Mouse (Mus musculus): ENCODE data around the gene Mdfi. TPM values are rescaled to one million over a fixed set of nuclear protein-coding genes. Genes with fewer than 3 reads are reported as not detected.

Gene Mdfi
- polyA plus RNA-seq, 1 experiment from 2014 or later: 24.7 TPM

- WGBS: 47% methylated on average over 14 of the region's 17 CpGs
- H3K4me1 ChIP-seq (ENCODE audit: control insufficient read depth, insufficient read depth, low read length): no peaks in the 10 kb centered on the region
- no peak for ATAC-seq (ENCODE audit: low FRiP score)
These were observed 66.9 kb downstream of the Mdfi start for GRCm38 (mm10) chr17:47767456-47768141.

GRCm38 (mm10) chr17:47767081-47767455, 67.4 kb downstream of the Mdfi start:
- Histone ChIP-seq H3K36me3 (ENCODE audit: control insufficient read depth, insufficient read depth, low read length) (no peaks in the 10 kb centered on the region), H3K4me3 (ENCODE audit: low read depth, low read length) (no peak overlapping the region), H3K27ac (ENCODE audit: low read depth, low read length) (no peak overlapping the region), H3K4me1 (ENCODE audit: control insufficient read depth, insufficient read depth, low read length) (no peaks in the 10 kb centered on the region), H3K9ac (ENCODE audit: low read length) (no peak overlapping the region), H3K9me3 (ENCODE audit: control insufficient read depth, low read length) (no peaks in the 10 kb centered on the region; the same call in 1 of the 2 replicates), H3K4me2 (no peak overlapping the region), H3K27me3 (ENCODE audit: control insufficient read depth, insufficient read depth, low read length) (no peaks in the 10 kb centered on the region)
- 82% methylated on average over 2 of the region's 2 CpGs for WGBS
- ATAC-seq (ENCODE audit: low FRiP score) (no peak), DNase-seq (ENCODE audit: low spot score, missing footprints) (no peak)

More at GRCm38 (mm10) chr17:47767456-47768141, 66.9 kb downstream of the Mdfi start:
- Histone ChIP-seq H3K36me3 (ENCODE audit: control insufficient read depth, insufficient read depth, low read length) (no peaks in the 10 kb centered on the region), H3K27me3 (ENCODE audit: control insufficient read depth, insufficient read depth, low read length) (no peaks in the 10 kb centered on the region), H3K9ac (ENCODE audit: low read length) (no peak overlapping the region), H3K27ac (ENCODE audit: low read depth, low read length) (no peak overlapping the region), H3K4me3 (ENCODE audit: low read depth, low read length) (no peak overlapping the region), H3K4me2 (no peak overlapping the region), H3K9me3 (ENCODE audit: control insufficient read depth, low read length) (no peaks in the 10 kb centered on the region; the same call in 1 of the 2 replicates)
- no peak for DNase-seq (ENCODE audit: low spot score, missing footprints)

DNA sequence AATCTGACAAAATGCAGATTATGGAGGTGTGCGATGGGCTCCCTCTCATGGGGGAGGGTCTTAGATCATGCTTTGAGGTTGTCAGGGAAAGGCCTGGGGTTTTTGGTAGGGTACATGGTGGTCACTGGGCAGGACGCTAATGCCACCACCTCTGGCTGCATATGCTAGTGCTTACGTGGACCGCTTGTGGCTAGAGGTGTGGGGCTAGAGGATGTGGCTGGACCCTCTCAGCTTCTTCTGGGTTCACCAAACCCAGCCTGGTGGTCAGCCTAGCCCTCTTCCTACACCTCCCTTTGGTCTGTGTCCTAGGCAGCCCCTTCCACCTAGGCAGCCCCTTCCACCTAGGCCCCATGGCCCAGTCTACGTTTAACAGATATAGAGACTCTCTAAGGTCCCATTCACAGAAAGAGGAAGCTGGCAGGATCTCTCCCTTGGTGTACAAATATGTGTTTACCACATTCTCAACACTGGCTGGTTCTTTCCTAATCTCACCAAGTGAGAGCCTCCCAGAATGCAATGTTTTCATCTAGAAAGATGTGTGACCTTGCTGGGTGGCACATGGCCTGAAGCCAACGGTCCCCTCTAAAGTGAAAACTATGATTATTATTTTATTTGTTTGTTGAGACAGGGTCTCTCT, 68.0 kb downstream of the Mdfi start:
- Histone ChIP-seq H3K27ac (ENCODE audit: low read depth, low read length) (no peak overlapping the region), H3K4me3 (ENCODE audit: low read depth, low read length) (no peak overlapping the region), H3K9ac (ENCODE audit: low read length) (no peak overlapping the region), H3K4me2 (no peak overlapping the region), H3K36me3 (ENCODE audit: control insufficient read depth, insufficient read depth, low read length) (no peaks in the 10 kb centered on the region), H3K27me3 (ENCODE audit: control insufficient read depth, insufficient read depth, low read length) (no peaks in the 10 kb centered on the region), H3K4me1 (ENCODE audit: control insufficient read depth, insufficient read depth, low read length) (no peaks in the 10 kb centered on the region), H3K9me3 (ENCODE audit: control insufficient read depth, low read length) (no peaks in the 10 kb centered on the region)
- 91% methylated on average over 6 of the region's 6 CpGs for WGBS
- no peak for DNase-seq (ENCODE audit: low spot score, missing footprints)
- ATAC-seq (ENCODE audit: low FRiP score): no peak

DNA sequence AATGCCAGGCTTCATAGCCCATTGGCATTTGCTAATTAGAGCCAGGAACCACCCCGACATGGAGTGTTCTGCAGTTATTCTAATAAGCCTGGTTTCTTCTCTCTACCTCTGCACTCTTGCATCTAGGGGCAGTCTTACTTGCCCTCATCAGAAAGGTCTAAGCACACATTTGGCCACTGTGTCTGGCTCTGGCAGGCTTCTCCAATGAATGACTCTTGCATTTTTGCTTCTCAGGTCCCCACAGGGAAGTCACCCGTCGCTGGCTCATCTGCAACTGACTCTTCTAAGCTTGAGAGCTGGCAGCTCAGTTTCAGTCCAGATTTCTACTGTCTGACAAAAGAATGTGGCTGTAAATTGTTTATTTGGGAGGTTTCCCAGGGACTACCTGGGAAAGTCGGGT, 68.5 kb downstream of the Mdfi start:
- 79% methylated on average over 4 of the region's 4 CpGs for WGBS
- Histone ChIP-seq H3K27me3 (ENCODE audit: control insufficient read depth, insufficient read depth, low read length) (no peaks in the 10 kb centered on the region), H3K27ac (ENCODE audit: low read depth, low read length) (no peak overlapping the region), H3K9ac (ENCODE audit: low read length) (no peak overlapping the region), H3K36me3 (ENCODE audit: control insufficient read depth, insufficient read depth, low read length) (no peaks in the 10 kb centered on the region), H3K4me2 (no peak overlapping the region), H3K9me3 (ENCODE audit: control insufficient read depth, low read length) (no peaks in the 10 kb centered on the region), H3K4me3 (ENCODE audit: low read depth, low read length) (no peak overlapping the region), H3K4me1 (ENCODE audit: control insufficient read depth, insufficient read depth, low read length) (no peaks in the 10 kb centered on the region)
- ATAC-seq (ENCODE audit: low FRiP score) (no peak), DNase-seq (ENCODE audit: low spot score, missing footprints) (no peak)

Other genes with a start within 250 kb of the Mdfi start
- 29.6 and 30.4 TPM in 2 replicates for gene Bysl, start 223.2 kb downstream of the Mdfi start, polyA plus RNA-seq (2014; fragmentation: Nextera tagmentation; extraction: Ambion mirVana)
- 39.0 and 41.2 TPM in 2 replicates for gene Med20, start 223.1 kb downstream of the Mdfi start, polyA plus RNA-seq (2014; fragmentation: Nextera tagmentation; extraction: Ambion mirVana)
- 1.4 and 1.8 TPM in 2 replicates for gene Gm20517, start 223.1 kb downstream of the Mdfi start, polyA plus RNA-seq (2014; fragmentation: Nextera tagmentation; extraction: Ambion mirVana)
- gene Usp49, start 204.0 kb downstream of the Mdfi start, polyA plus RNA-seq (2014; fragmentation: Nextera tagmentation; extraction: Ambion mirVana): 6.3 and 8.0 TPM in 2 replicates
- gene Tomm6, start 146.3 kb downstream of the Mdfi start, polyA plus RNA-seq (2014; fragmentation: Nextera tagmentation; extraction: Ambion mirVana): 359 and 375 TPM in 2 replicates
- gene Frs3, start 145.7 kb downstream of the Mdfi start, polyA plus RNA-seq (2014; fragmentation: Nextera tagmentation; extraction: Ambion mirVana): 7.0 and 9.3 TPM in 2 replicates
- gene Gm21981, start 140.2 kb downstream of the Mdfi start, polyA plus RNA-seq (2014; fragmentation: Nextera tagmentation; extraction: Ambion mirVana): 1.7 and 2.3 TPM in 2 replicates
- gene Prickle4, start 140.0 kb downstream of the Mdfi start, polyA plus RNA-seq (2014; fragmentation: Nextera tagmentation; extraction: Ambion mirVana): 0.72 and 2.1 TPM in 2 replicates
- not detected in 2 replicates for gene Pgc, start 107.8 kb downstream of the Mdfi start, polyA plus RNA-seq (2014; fragmentation: Nextera tagmentation; extraction: Ambion mirVana)
- 1.4 and 2.1 TPM in 2 replicates for gene Tfeb, start 97.7 kb downstream of the Mdfi start, polyA plus RNA-seq (2014; fragmentation: Nextera tagmentation; extraction: Ambion mirVana)
- gene Foxp4, start 90.0 kb upstream of the Mdfi start, polyA plus RNA-seq (2014; fragmentation: Nextera tagmentation; extraction: Ambion mirVana): 24.6 and 27.5 TPM in 2 replicates
- not detected in 2 replicates for gene 1700122O11Rik, start 203.6 kb upstream of the Mdfi start, polyA plus RNA-seq (2014; fragmentation: Nextera tagmentation; extraction: Ambion mirVana)

Data from midbrain, embryonic 11.5 days (tissue).